Mouse (Mus musculus) layer of hippocampus, postnatal 25 days (tissue): ENCODE data around the gene Tinagl1. TPM values are rescaled to one million over a fixed set of nuclear protein-coding genes. Genes with fewer than 3 reads are reported as not detected.

Experiments used
- DNase-seq, 2 experiments: peaks; one replicate each; pipeline ENCODE4 v3.0.0; 2022; ENCODE audit warnings: mixed read lengths in 2 of 2, low spot score in 1 of 2; ENCODE audit errors: extremely low spot score in 1 of 2
- total RNA-seq, 2 experiments: library from RNA; stranded (reverse); gene quantifications; 2 replicates each; pipeline ENCODE4 v1.2.3; 2021

Tinagl1 gene
- total RNA-seq, 2 experiments from 2014 or later: 7.5 to 8.7 TPM

DNA sequence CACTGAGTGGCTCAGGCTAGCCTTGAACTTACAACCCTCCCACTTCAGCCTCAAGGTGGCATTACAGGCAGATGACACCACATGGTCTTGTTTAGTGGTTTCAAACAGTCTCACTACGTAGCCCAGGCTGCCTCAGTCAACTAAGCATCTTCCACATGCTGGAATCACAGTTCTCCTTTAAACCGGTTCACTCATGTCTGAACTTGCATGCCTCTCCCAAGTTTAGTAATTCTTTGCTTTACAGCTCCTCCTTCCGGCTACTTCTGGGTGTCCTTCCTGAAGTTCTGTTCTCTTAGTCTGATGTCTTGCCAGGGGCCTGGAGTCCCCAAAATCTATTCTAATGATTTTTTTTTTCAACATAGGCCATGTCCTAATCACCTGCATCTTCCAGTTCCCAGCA is 20.7 kb downstream of the Tinagl1 start:
- DNase-seq: no peak

DNA sequence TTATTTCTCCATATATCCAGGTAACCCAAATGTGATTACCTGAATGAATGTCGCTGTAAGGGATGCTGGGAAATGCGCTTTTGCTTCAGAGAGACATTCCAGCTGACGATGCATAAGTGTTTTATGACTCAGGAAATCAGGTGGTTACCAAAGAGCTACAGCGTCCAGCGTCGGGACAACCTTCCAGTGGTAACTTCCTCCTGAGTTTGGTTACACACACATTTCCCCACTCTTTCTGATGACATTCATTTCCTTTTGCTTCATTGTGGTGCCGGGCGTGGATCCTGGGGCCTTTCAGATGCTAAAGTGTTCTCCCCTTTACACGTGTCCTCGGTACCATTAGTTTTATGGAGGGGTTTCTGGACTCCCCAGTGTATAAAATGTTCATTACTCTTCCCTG is 26.5 kb downstream of the Tinagl1 start:
- no peak for DNase-seq

DNA sequence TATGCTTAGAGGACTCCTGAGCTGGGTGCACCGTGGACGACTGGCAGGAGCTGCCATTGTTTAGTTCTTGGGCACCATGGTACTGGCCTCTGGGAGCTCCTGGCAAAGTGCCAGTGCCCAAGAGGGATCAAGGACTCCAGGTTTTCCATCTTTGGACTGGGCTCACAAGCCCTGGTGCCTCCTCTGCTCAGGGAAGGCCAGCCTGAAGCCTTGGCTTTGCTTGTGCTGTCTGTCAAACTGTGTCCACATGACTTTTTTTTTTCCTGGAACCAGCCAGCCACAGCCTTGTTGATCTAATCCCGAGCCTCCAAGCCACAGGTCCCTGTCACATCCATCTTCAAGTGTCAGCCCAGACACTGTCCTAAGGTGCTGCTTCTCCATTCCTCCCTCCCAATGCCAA is 33.1 kb downstream of the Tinagl1 start:
- no peak for DNase-seq

DNA sequence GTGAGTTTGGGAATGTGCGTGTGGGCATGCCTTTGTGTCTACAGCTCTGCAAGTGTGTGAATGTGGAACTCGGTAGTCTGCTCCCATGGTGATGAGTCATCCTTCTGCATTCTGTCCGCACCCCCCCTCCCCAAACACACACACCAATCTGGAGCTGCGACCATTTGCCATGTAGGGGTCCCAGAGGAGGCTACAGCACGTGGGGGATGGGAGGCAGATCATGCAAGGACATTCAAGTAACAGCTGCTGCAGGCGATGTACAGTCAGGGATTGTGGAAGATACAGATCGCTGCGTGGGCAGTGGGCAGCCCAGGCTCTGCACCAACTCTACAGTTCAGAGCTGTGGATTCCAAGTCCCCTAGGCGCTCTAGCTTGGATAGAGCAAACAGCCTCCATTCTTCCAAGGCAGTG is 33.9 kb downstream of the Tinagl1 start:
- DNase-seq: peak; percentile 20 to 53

DNA sequence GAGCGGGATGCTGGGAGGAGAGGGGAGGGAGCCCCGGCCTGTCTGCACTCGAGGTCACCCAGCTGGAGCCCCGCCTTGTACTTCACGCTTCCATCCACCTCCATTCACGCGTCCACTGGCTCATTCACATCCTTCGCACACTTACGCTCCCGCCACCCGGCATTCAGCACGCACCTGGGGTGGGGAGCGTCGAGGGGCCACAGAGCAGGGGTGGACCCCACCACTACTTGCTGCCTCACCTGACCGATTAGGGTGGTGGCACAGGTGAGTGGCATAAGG is 35.8 kb downstream of the Tinagl1 start, which contains the start of gene Hcrtr1:
TSS of gene Hcrtr1 (minus strand) at position 146 of the 279 bp plus-strand sequence.
- DNase-seq: no peak

DNA sequence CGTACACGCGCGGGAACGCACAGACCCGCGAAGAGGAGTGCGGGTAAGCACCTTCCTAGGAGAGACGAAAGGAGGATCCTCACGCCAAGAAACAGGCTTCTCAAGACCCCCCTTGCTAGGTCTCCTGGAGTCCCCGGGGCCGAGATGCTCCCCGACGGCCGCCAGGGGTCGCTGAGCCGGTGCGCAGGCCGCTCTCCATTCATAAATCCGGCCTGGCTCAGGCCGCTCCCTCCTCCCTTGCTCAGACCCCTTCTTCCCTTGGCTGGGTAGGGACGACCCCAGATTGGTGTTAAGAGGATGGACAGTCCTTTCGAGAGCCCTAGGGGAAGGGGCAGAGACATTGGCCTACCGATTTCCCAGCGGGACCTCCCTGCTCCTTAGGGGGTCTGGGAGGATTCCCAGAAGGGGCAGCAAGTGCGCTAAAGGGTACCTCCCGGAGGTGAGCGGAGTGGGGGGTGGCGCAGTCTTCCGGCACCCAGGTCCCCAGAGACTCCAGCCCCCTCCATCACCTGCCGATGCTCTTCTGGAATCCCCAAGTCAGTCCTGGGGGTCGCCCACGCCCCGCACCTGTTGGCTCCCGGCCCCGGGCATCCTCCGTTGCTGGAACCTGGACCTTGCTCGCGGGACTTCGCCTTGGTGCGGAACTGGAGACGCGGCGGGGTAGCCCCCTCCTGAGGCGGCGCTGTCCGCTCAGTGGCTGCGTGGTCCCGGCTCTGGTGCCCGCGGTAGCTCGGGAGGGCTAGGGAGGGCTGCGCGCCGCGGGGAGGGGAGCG is 36.3 kb downstream of the Tinagl1 start:
- peak; percentile 66 to 82 for DNase-seq

DNA sequence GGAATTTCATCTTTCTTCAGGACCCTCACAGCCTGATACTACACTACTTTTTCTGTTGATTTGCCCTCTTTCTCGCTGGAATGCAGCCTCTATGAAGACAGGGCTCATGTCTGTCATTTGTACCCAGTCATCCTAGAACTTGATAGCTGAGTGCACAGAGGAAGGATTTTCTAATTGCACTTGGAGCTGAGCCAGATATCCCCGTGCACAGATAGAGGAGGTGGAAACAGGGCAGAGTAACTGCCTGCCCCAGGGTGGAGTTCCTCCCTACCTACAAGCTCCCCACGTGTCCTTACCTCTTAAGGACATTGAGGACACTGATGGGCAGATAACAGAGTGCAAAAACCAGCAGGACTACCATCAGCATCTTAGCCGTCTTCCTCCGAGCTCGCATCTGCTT is 41.5 kb downstream of the Tinagl1 start:
- DNase-seq: no peak

DNA sequence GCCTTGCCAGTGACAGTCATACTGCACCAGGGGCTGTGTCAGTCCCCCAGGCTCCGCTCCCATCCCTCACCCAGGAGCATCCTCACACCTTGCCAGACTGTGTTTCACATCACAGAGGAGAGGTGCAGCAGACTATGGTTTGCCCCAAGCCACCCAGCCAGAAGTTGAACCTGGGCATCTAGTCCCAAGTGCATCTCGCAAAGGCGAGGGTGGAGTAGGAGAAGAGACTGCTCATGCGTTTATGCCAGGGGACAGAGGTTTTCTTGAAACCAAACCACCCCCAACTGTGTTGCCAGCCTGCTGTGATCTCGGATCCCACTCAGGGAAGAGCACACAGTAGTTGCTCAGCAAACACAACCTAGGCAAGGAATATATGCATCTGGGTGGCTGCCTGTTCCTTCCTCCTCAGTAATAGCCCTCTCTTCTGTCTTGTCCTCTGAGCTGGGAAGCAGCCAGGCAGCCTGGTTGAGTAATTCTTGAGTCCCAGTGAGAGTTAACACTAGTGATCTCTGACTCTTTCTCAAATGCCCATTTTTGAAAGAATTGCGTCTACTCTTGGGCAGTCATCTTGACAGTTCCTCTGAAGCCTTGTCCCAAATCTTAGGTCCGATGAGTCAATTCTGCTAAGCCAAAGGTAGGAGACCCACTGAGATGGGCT is 43.3 kb downstream of the Tinagl1 start:
- no peak for DNase-seq

DNA sequence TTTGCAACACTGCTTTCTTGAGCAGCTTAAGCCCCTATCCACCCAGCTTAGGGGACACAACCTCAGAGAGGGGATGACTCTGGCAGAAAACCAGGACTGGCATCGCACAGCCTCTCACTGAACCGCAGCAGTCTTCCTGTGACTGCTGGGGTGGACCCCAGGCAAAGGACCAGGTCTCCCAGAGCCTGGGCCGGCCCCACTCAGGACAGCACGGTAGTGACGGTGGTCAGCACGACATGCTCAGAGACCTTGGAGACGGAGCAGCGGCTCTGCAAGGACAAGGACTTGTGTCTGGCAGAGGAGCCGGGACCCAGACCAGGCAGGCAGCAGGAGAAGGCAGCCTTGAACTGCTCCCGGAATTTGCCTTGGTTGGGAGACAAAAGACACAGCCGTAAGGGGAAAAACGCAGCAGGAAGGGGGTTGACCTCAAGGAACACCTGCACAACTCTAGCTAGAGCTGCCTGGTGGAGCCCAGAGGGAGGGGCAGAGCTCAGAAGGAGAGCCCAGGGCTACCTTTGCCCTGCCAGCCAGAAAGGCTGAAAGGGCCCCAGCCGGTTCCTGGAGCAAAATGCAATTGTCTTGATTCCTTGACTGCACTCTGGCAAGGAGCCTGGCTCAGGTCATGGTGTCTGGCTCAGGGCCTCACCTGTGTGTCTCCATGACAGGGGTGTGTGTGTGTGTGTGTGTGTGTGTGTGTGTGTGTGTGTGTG is 44.1 kb downstream of the Tinagl1 start:
- DNase-seq: no peak

DNA sequence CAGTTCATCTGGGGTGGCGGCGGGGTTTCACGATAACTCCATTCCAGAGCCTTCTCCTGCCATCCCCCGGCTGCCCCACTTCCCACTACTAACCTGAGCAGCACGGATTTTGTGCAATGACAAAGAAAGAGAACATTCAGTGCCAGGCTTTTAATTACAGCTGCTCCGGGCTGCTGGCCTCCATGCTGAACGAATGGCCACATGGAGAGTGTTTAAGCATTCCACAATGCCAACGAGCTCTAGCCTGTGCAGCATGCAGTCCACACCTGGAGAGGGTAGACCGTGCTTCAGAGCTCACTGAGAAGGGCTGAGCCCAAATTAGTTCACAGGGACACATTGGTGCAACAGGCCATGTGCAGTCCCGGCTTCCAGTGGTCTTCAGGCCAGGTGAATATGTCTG is 44.8 kb downstream of the Tinagl1 start:
- DNase-seq: no peak

DNA sequence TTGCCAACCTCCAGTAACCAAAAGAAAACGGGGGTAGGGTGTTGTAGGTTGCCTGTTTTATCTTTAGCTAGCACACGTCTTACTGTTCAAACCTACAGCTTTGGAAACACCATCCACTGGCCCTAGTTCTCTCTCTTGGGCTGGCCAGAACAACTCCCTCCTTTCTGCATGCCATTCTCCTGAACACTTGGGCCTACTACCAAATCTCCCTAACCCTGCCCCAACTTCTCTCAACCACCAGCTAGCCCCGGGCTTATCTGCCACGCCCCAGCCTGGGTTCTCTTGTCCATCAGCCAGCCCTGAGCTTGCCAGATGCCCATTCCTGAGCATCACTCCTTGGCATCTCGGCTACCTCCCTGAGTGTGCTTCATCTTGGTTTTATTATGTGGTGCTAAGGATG is 46.0 kb downstream of the Tinagl1 start:
- no peak for DNase-seq

DNA sequence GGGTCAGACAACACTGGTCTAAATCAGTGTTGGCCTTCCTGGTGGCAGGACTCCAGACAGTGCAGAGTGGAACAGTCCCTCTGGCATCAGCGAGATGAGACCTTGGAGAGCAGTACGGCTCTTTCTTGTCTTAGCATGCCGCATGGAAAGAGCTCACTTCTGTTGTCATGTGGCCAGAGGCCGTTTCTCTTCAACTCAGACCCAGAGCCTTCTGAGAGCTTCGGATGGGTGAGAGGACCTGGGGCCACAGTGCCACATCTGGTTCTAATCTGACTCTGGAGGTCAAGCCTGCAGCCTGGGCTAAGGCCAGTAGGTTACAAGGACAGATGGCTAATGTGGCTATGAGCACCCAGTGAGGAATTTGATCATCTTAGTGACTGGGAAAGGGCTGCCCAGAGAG is 49.0 kb downstream of the Tinagl1 start:
- no peak for DNase-seq

DNA sequence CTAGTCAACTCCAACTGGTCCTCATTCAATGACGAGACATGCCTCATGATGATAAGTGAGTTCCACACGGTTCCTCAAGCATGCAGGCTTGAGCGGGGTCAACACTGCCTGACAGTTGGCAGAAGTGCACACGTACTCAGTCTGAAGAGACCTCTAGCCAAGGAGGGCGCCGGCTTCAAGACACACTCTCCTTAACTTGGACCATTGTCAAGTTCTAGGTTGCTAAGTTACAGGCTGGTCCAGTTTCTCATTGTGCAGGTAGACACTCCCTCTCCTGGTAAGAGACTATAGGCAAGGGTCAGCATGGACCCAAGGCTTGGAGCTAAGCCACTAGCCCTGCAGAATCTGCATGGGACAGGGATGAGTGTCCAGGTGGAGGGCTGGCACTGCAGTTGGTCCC is 49.8 kb downstream of the Tinagl1 start:
- DNase-seq: no peak

DNA sequence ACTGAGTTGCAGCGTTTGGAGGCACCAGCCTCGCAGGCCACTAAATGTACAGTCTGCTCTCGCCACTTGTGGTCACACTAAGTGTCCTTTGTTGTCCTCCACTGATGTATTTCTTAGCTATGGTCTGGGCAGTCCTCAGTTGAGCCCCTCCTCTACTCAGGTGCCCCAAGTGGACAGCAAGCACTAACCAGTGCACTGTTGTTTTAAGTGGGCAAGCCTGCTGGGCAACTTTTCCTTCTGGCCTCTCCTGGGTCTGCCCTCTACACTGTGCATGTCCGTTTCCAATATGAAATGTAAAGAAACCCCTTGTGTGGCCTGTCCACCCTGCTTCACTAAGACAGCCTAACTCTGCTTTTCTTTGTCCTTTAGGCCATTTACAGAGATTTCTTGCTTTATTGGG is 50.8 kb downstream of the Tinagl1 start:
- no peak for DNase-seq

DNA sequence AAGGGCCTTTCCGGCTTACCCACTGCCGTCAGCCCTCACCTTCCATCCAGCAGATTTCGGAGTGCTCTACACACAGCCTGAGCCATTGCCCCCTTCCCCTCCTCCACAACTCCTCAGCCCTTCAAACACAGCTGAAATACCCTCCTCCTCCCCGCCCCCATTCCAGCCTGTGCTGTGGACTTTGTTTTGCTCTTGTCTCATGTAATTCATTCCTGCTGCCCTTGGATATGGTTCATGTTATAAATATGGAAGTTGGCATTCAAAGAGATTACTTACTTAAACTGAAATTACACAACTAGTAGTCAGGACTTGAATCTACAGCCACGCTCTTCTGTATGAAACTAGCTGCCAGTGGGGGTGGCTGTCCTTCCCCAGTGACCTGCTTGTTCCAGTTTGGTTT is 51.9 kb downstream of the Tinagl1 start:
- DNase-seq: no peak

DNA sequence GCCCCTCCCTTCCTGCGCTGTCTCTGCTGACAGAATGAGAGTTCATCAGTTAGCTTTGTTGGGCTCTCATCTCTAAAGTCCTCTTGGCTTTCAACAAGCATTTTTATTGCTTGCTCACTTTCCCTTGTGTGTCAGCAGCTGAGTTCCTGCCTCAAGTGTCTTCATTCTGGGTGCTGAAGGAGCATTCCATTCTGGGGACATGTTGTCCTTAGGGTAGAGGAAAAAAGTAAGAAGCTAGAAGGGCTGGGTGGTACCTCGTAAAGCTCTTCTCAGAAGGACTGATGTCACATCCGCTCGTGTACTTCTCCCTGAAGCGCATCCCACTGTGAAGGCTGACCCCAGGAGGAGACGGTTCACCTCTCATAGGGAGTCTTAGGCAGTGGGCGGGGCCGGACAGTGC is 53.4 kb downstream of the Tinagl1 start:
- DNase-seq: no peak

DNA sequence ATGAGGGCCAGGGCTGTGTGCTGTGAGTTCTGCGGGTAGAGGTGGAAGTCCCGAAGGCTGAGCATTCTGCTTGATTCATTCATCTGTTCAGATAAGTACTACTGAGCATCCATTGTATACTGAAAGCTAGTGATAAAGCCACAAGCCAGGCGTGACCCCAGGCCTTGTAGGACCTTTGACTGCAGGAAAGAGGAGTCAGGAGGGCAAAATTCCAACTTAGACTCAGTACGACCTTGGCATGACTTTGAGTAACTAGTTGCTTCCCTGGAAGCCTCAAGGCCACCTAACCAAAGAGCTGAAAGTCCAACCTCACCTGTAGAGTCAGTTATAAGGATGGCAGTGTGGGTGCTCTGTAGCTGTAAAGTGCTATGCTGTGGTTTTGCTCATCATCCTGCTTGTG is 54.2 kb downstream of the Tinagl1 start:
- no peak for DNase-seq

Other genes starting within 250 kb of the Tinagl1 start
- gene Spocd1, start 245.9 kb downstream of the Tinagl1 start, total RNA-seq: under 1 TPM; 0.30 to 0.35 TPM
- 100 to 1,000 TPM; 516 to 583 TPM for gene Adgrb2, start 190.3 kb downstream of the Tinagl1 start, total RNA-seq
- 10 to 100 TPM in 1 of 2 experiments, 1 to 10 TPM in 1; 8.8 to 10.5 TPM for gene Col16a1, start 127.3 kb downstream of the Tinagl1 start, total RNA-seq
- gene Pef1, start 72.6 kb downstream of the Tinagl1 start, total RNA-seq: 10 to 100 TPM; 58.5 to 66.3 TPM
- gene Hcrtr1, start 35.8 kb downstream of the Tinagl1 start, total RNA-seq: 1 to 10 TPM; 3.2 to 4.5 TPM
- gene Gm853, start 47.3 kb upstream of the Tinagl1 start, total RNA-seq: not detected
- 10 to 100 TPM in 1 of 2 experiments, 1 to 10 TPM in 1; 9.2 to 12.9 TPM for gene Serinc2, start 104.1 kb upstream of the Tinagl1 start, total RNA-seq
- 100 to 1,000 TPM; 108 to 111 TPM for gene Fabp3, start 133.5 kb upstream of the Tinagl1 start, total RNA-seq
- 1 to 10 TPM; 1.2 to 1.4 TPM for gene Gm10570, start 133.6 kb upstream of the Tinagl1 start, total RNA-seq
- 10 to 100 TPM; 65.4 to 67.7 TPM for gene Zcchc17, start 184.8 kb upstream of the Tinagl1 start, total RNA-seq
- gene Snrnp40, start 185.0 kb upstream of the Tinagl1 start, total RNA-seq: 10 to 100 TPM; 28.8 to 31.3 TPM